Mouse (Mus musculus) C2C12 (cell line): ENCODE results near the gene Adcy9.

Experiments
- CTCF ChIP-seq: IDR thresholded peaks from one replicate; pipeline ENCODE4 v1.5.1; 2011; ENCODE audit not compliant: control insufficient read depth, insufficient read depth, insufficient read length
- MAX ChIP-seq: IDR thresholded peaks from one replicate; pipeline ENCODE4 v1.6.1; 2011; ENCODE audit warnings: mild to moderate bottlenecking, control low read depth
- MYOD1 ChIP-seq: IDR thresholded peaks from one replicate; pipeline ENCODE4 v1.6.1; 2011; ENCODE audit warnings: low read depth; ENCODE audit not compliant: control insufficient read depth, insufficient read length
- MYOG ChIP-seq: IDR thresholded peaks from one replicate; pipeline ENCODE4 v1.6.1; 2011; ENCODE audit not compliant: control insufficient read depth, insufficient read length; ENCODE audit errors: extremely low read depth
- USF1 ChIP-seq: IDR thresholded peaks from one replicate; pipeline ENCODE4 v1.6.1; 2011; ENCODE audit warnings: low read depth, mild to moderate bottlenecking, control low read depth, moderate library complexity

DNA sequence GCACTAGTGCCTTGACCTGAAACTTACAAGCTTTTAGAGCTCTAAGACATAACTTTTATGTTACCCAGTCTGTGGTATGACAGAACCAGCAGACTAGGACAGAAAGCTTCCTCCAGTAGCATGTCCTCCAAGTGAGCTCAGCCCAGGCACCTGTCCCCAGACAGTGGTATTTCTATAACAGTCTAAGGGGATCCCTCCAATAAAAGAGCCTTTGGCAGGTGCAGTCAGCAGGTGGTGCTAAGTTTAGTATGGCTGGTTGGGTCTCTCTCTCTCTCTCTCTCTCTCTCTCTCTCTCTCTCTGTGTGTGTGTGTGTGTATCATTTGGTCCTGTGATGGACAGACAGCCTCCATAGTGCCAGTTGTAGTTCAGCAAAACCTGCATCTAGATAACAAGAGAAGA, 95.3 kb downstream of the Adcy9 start:
- TF ChIP-seq CTCF (no peak), USF1 (no peak), MYOG (no peak), MAX (no peak), MYOD1 (no peak)
